ENCODE assay signal across 21 mouse cellular contexts in genomic region chr14:17933475-17933874, GRCm38 (mm10).
"Had no signal": no experiment of that assay in that cellular context is flagged by ENCODE, and none has a peak within 500 bp of the region (broad histone marks: within the 10 kb centered on the region; RNA-seq: fewer than 3 reads in every experiment).

No protein-coding gene starts in this region.

- ATAC-seq: forebrain, embryonic 13.5 days; forebrain, embryonic 14.5 days; forebrain, embryonic 15.5 days; forebrain, embryonic 16.5 days; forebrain, postnatal 0 days had no signal

- DNase-seq: cerebellum, adult 8-10 months; cerebellum, adult 9-10 months; cerebellum, adult 9-11 months; cerebellum, postnatal 10 days; cerebellum, postnatal 14 days; cerebellum, postnatal 25 days; cerebellum, postnatal 36 days; embryo, embryonic 11 days; forebrain, postnatal 0 days; gastrocnemius, adult 2 months; gastrocnemius, postnatal 10 days; gastrocnemius, postnatal 14 days; gastrocnemius, postnatal 25 days; gastrocnemius, postnatal 36 days; heart, adult 11 months; heart, adult 18-20 months; heart, adult 2 months had no signal
